In genomic region chr15:8659483-8659971, GRCm38 (mm10) we compare ENCODE assay signal across 9 mouse cellular contexts. TPM values are rescaled to one million over a fixed set of nuclear protein-coding genes. Genes with fewer than 3 reads are reported as not detected.
DNase-seq lines count a peak whose midpoint lies in the region; ATAC-seq and TF ChIP-seq lines count a peak whose summit lies in the region.
"Had no signal": no experiment of that assay in that cellular context is flagged by ENCODE, and none has a peak within 500 bp of the region (broad histone marks: within the 10 kb centered on the region; RNA-seq: fewer than 3 reads in every experiment).

No protein-coding gene starts in this region.

- H3K36me3 ChIP-seq in stomach, embryonic 14.5 days (ENCODE audit: control insufficient read depth, insufficient read depth, low read length), result no peaks in the 10 kb centered on the region
- no peaks in the 10 kb centered on the region for H3K36me3 ChIP-seq in stomach, postnatal 0 days (ENCODE audit: control insufficient read depth, insufficient read depth, low read length)
- no peaks in the 10 kb centered on the region for H3K36me3 ChIP-seq in limb, embryonic 10.5 days

- H3K4me2 ChIP-seq in stomach, embryonic 14.5 days (replicated peaks; ENCODE audit: low read depth, low read length), result no peak overlapping the region
- H3K4me2 ChIP-seq in stomach, postnatal 0 days (replicated peaks; ENCODE audit: low read depth), result no peak overlapping the region

- WGBS in stomach, embryonic 14.5 days, result 18% methylated on average over 8 of the region's 8 CpGs
- 34% methylated on average over 8 of the region's 8 CpGs for WGBS in stomach, postnatal 0 days
- 9% methylated on average over 8 of the region's 8 CpGs for WGBS in limb, embryonic 10.5 days

- intact Hi-C loops in heart, postnatal 36 days (cut with DNase I), result no loop called here

- no peaks in the 10 kb centered on the region for H3K27me3 ChIP-seq in stomach, embryonic 14.5 days (ENCODE audit: control insufficient read depth, insufficient read depth, low read length)
- H3K27me3 ChIP-seq in stomach, postnatal 0 days (ENCODE audit: control insufficient read depth, insufficient read depth, low read length), result no peaks in the 10 kb centered on the region
- no peaks in the 10 kb centered on the region for H3K27me3 ChIP-seq in limb, embryonic 10.5 days (ENCODE audit: low read depth, poor library complexity, severe bottlenecking)
- H3K27me3 ChIP-seq: CH12.LX had no signal

- H3K9ac ChIP-seq in stomach, embryonic 14.5 days (replicated peaks; ENCODE audit: low read depth, low read length), result no peak overlapping the region
- no peak overlapping the region for H3K9ac ChIP-seq in stomach, postnatal 0 days (ENCODE audit: low read length)

- H3K4me3 ChIP-seq in stomach, embryonic 14.5 days (ENCODE audit: low read depth, low read length), result no peak overlapping the region
- no peak overlapping the region for H3K4me3 ChIP-seq in stomach, postnatal 0 days (ENCODE audit: low read depth, low read length)
- H3K4me3 ChIP-seq in limb, embryonic 10.5 days, result no peak overlapping the region

- H3K9me3 ChIP-seq in stomach, embryonic 14.5 days (ENCODE audit: control insufficient read depth, low read depth, low read length), result no peaks in the 10 kb centered on the region
- H3K9me3 ChIP-seq in stomach, postnatal 0 days (ENCODE audit: control insufficient read depth, low read length), result no peaks in the 10 kb centered on the region
- H3K9me3 ChIP-seq in limb, embryonic 10.5 days (replicated peaks), result no peaks in the 10 kb centered on the region

- peak; percentile 86 for DNase-seq in heart, adult 11 months
- DNase-seq in heart, postnatal 36 days, result no peak
- no peak for DNase-seq in stomach, postnatal 0 days (ENCODE audit: low spot score)
- peak; percentile 47 for DNase-seq in limb, embryonic 10.5 days (ENCODE audit: low spot score)
- DNase-seq in thymus, postnatal 25 days, result no peak

- H3K4me1 ChIP-seq in stomach, embryonic 14.5 days (ENCODE audit: control insufficient read depth, insufficient read depth, low read length), result peaks cover 9% of the 10 kb centered on the region; the same call in 1 of the 2 replicates
- H3K4me1 ChIP-seq in stomach, postnatal 0 days (replicated peaks; ENCODE audit: control insufficient read depth, insufficient read depth), result no peaks in the 10 kb centered on the region
- peaks cover 48% of the 10 kb centered on the region for H3K4me1 ChIP-seq in limb, embryonic 10.5 days

- TF ChIP-seq EP300 in stomach, postnatal 0 days (optimal IDR thresholded peaks at IDR 0.05), result no peak

- no peak for TF ChIP-seq CTCF in stomach, postnatal 0 days (IDR thresholded peaks at IDR 0.05; ENCODE audit: low read depth)

- peak; percentile 36; the same call in 1 of the 2 replicates for ATAC-seq in stomach, embryonic 14.5 days (ENCODE audit: insufficient number of reproducible peaks, insufficient read depth, low FRiP score, low read depth)
- ATAC-seq in stomach, postnatal 0 days (ENCODE audit: low FRiP score, low TSS enrichment), result no peak
- no peak for ATAC-seq in inflammation-experienced regulatory T-cells, adult 6 months
- no peak for ATAC-seq in erythroblast, adult 5-6 weeks (replicated peaks; ENCODE audit: low FRiP score, poor library complexity, severe bottlenecking)

- no peak overlapping the region for H3K27ac ChIP-seq in stomach, embryonic 14.5 days (ENCODE audit: low read length)
- H3K27ac ChIP-seq in stomach, postnatal 0 days (replicated peaks), result no peak overlapping the region
- peak overlapping the region; percentile 75 for H3K27ac ChIP-seq in limb, embryonic 10.5 days

RNA-seq across cellular contexts. Expression of gene Slc1a3, which starts 51.0 kb away (rescaled TPM):
- 1 to 10 TPM; 1.5 to 2.9 TPM for total RNA-seq in heart, postnatal 36 days (2021)
- 18.3 and 19.3 TPM in 2 replicates for polyA plus RNA-seq in stomach, embryonic 14.5 days (2014; fragmentation: Nextera tagmentation; extraction: Ambion mirVana)
- 4.8 and 5.6 TPM in 2 replicates for polyA plus RNA-seq in stomach, postnatal 0 days (2015; fragmentation: Nextera tagmentation; extraction: Ambion mirVana)
- polyA plus RNA-seq in limb, embryonic 10.5 days (2016; fragmentation: Nextera tagmentation; extraction: Ambion mirVana), result 19.9 and 24.1 TPM in 2 replicates
- polyA plus RNA-seq in inflammation-experienced regulatory T-cells, adult 6 months (2017; shearing (Covaris generic)), result under 1 TPM in 2 of 3 experiments, not detected in 1; 0.36 to 0.44 TPM
- total RNA-seq in erythroblast, adult 5-6 weeks (2015; ENCODE audit: low replicate concordance), result 0.38 and 0.84 TPM in 2 replicates
- total RNA-seq in erythroblast, adult 5-6 weeks (2017; ENCODE audit: low replicate concordance), result 0.34 and 1.5 TPM in 2 replicates

Comparison
In these comparisons a context has a peak if more than half of its experiments do, and no peak if none do; other contexts are left out.
1. DNase-seq: peak in heart, adult 11 months (single experiment) and limb, embryonic 10.5 days (single experiment); none in heart, postnatal 36 days (0 of 2), stomach, postnatal 0 days (single experiment) and thymus, postnatal 25 days (single experiment).